Mouse (Mus musculus) olfactory bulb, adult 2 months (tissue): ENCODE measurements around the gene Sorl1.

ENCODE experiments used
- CTCF ChIP-seq: fragments of 200-500 bp; IDR thresholded peaks from 2 replicates; pipeline ENCODE4 v1.5.1; 2012; ENCODE audit warnings: low read depth, mild to moderate bottlenecking, low read length, moderate library complexity; ENCODE audit not compliant: insufficient read depth
- POLR2A ChIP-seq: fragments of 200-500 bp; IDR thresholded peaks from 2 replicates; pipeline ENCODE4 v1.6.1; 2012; ENCODE audit warnings: mild to moderate bottlenecking, low read depth, low read length, moderate library complexity; ENCODE audit not compliant: insufficient read depth

DNA sequence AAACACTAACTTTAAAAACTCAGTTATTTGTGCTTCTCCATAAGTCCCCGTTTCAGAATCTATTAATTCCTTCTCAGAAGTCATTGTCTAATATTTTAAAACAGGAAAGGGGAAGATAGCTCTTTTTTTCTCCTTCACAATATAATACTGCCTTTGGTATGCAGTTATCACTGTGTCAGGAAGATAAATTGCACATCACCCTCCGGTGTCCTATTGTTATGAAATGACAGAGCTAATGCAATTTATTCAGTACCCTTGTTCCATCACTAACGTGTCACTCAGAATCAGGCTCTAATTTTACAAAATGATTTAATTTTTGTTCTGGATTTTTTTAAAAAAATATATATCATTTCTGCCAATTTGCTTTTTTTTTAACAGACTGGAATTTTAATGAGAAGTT, 49.7 kb upstream of the Sorl1 start:
- TF ChIP-seq CTCF (no peak), POLR2A (no peak)
